Mouse (Mus musculus) limb, embryonic 13.5 days (tissue): ENCODE results near the gene Notch3. TPM values are rescaled to one million over a fixed set of nuclear protein-coding genes. Genes with fewer than 3 reads are reported as not detected.

Source experiments
- ATAC-seq: fragments of 200-750 bp; cut with Nextera tagmentation; 2 replicates; pipeline ENCODE4 v1.8.0; 2017; ENCODE audit warnings: low read depth, moderate number of reproducible peaks, moderate TSS enrichment; ENCODE audit not compliant: low FRiP score
- H3K27ac ChIP-seq: fragments of 300-500 bp; sonication (generic); 2 replicates; pipeline ENCODE4 v1.5.1; 2015; ENCODE audit warnings: inconsistent platforms, mild to moderate bottlenecking, moderate library complexity
- H3K27me3 ChIP-seq: fragments of 300-500 bp; sonication (generic); 2 replicates; pipeline ENCODE4 v1.6.1; 2015; ENCODE audit warnings: mild to moderate bottlenecking, inconsistent platforms
- H3K36me3 ChIP-seq: fragments of 300-500 bp; sonication (generic); 2 replicates; pipeline ENCODE4 v1.6.1; 2015; ENCODE audit warnings: inconsistent platforms, mild to moderate bottlenecking, moderate library complexity
- H3K4me1 ChIP-seq: fragments of 300-500 bp; sonication (generic); 2 replicates; pipeline ENCODE4 v1.6.1; 2015; ENCODE audit warnings: inconsistent platforms
- H3K4me2 ChIP-seq: fragments of 300-500 bp; sonication (generic); replicated peaks from 2 replicates; pipeline ENCODE4 v1.6.1; 2015; ENCODE audit warnings: inconsistent platforms, mild to moderate bottlenecking, moderate library complexity
- H3K4me3 ChIP-seq: fragments of 300-500 bp; sonication (generic); 2 replicates; pipeline ENCODE4 v1.5.1; 2015; ENCODE audit warnings: moderate library complexity, mild to moderate bottlenecking, inconsistent platforms
- H3K9ac ChIP-seq: fragments of 300-500 bp; sonication (generic); 2 replicates; pipeline ENCODE4 v1.6.1; 2015; ENCODE audit warnings: mild to moderate bottlenecking, inconsistent platforms
- H3K9me3 ChIP-seq: fragments of 300-500 bp; sonication (generic); 2 replicates; pipeline ENCODE4 v1.6.1; 2016; ENCODE audit warnings: inconsistent platforms
- WGBS: fragments of 180-500 bp; shearing (Covaris S2); methylation state at CpG from one replicate; pipeline ENCODE4 v1.1.7; 2015; 5-methylcytosine and 5-hydroxymethylcytosine counted together
- polyA plus RNA-seq: library from polyadenylated mRNA; unstranded; fragments of >200 nt; fragmentation: Nextera tagmentation; extraction: Ambion mirVana; gene quantifications from 2 replicates; pipeline ENCODE4 v1.2.1, GENCODE M21; 2015

Notch3 gene
- polyA plus RNA-seq, 1 experiment from 2014 or later: 16.9 TPM

DNA sequence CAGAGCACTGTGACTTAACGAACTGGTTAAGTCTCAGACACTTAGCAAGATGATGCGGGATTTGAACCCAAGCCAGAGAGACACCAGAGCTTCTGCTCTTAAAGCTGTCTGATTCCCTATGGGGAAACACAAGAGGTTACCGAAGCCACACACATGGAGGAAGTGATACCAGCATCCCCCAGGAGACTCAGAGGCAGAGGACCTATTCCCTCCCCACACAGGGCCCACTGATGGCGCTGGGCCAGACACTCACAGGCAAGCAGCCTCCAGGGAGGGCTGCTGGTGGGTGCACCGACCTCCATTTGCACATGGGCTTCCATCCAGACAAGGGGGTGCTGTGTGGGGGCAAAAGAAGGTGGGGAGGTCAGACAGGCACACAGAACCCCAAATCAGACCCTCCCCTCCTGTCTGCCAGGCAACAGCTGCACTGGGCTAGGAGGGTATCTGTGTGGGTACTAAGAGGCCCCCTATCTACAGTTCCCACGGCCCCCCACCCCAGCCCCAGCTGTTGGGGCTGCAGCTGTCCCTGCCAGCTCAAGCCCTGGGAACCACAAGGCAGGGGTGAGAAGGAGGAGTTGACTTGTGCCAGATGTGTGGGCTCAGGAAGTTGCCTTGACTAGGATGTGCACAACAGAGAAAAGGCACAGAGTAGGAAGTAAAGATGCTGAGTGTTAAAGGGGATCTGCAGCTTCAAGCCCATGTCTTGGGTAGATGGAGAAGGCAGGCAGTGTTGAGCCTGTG lies 2.6 kb downstream of the Notch3 start:
- Histone ChIP-seq H3K4me3 (no peak overlapping the region), H3K9ac (no peak overlapping the region; the same call in 1 of the 2 replicates), H3K4me2 (peak overlapping the region; percentile 34), H3K4me1 (peaks cover 50% of the 10 kb centered on the region), H3K36me3 (no peaks in the 10 kb centered on the region), H3K27ac (peak overlapping the region; percentile 10; the same call in 1 of the 2 replicates), H3K27me3 (no peaks in the 10 kb centered on the region), H3K9me3 (no peaks in the 10 kb centered on the region)
- WGBS: 60% methylated on average over 6 of the region's 6 CpGs
- ATAC-seq: no peak

DNA sequence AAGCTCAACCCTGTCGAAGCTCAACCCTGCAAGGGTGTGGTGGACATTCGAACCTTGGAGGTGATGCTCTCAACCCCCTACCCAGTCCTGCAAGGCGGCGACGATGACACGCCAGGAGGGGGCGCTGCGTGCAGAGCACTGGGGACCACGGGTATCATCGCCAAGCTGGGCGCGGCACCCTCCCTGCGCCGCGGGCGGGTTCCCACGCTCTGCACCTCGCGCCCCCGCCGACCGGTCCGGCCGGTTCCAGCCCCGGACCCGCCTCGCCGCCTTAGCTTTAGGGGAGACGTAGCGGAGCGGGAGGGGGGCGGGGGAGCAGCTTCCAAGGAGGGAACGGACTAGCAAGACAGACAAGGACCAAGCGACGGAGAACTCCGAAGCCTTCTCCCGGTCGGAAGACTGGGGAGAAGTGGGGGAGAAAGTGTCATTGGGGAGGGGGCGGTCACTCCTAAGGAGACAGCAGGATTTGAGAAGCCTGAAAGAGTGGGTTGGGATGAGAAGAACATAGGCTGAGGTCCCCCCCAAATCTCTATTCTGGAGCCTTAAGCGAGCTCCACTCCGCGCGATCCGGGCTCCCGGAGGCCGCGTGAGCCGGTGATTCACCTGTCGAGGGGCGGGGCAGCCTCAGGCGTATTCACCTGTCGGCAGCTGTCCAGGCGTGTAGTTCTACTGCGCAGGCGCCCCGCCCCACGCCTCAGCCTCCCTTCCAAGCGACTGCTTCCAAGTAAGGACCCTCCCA lies 4.4 kb downstream of the Notch3 start:
- Histone ChIP-seq H3K4me1 (peaks cover 47% of the 10 kb centered on the region), H3K36me3 (peaks cover 16% of the 10 kb centered on the region), H3K27ac (no peak overlapping the region), H3K9ac (peak overlapping the region; percentile 66), H3K4me2 (peak overlapping the region; percentile 91), H3K9me3 (no peaks in the 10 kb centered on the region), H3K27me3 (no peaks in the 10 kb centered on the region), H3K4me3 (peak overlapping the region; percentile 50)
- no peak for ATAC-seq
- 2% methylated on average over 57 of the region's 58 CpGs for WGBS

DNA sequence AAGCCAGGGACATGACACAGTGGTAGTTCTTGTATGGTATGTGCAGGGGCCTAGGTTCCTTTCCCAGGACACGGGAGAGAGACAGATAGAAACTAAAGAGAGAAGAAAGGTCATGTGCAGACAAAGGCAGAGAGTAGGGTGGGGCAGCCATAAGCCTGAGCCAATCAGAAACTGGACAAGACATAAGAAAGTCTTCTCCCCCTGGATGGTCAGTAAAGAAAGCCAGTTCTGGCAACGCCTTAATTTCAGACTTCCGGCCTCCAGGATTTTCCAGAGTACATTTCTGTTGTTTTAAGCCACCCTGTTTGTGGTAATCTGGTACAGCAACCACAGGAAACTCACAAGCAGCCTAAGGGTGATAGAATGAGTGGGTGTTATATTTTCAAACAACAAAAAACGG lies 5.8 kb downstream of the Notch3 start:
- Histone ChIP-seq H3K9ac (no peak overlapping the region), H3K27me3 (no peaks in the 10 kb centered on the region), H3K4me2 (no peak overlapping the region), H3K36me3 (peaks cover 26% of the 10 kb centered on the region), H3K27ac (no peak overlapping the region), H3K9me3 (no peaks in the 10 kb centered on the region), H3K4me1 (peaks cover 42% of the 10 kb centered on the region), H3K4me3 (no peak overlapping the region)
- no peak for ATAC-seq
- 81% methylated on average over 4 of the region's 4 CpGs for WGBS

DNA sequence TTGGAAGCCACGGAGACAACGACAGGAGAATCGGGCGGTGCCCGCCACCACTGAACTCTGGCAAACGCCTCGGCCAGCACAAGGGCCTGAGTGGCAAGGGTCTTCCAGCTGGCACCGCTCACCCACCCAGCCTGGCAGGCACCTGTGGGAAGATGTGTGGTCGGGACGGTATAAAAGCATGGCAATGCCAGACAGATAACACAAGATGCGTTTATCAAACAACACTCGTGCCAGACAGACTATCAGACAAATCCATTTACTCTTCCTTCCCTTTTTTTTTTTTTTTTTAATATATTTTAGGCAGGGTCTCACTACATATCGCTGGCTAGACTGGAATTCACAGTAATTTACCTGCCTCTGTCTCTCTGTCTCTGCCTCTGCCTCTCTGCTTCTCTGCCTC lies 7.8 kb downstream of the Notch3 start:
- WGBS: 93% methylated on average over 13 of the region's 13 CpGs
- Histone ChIP-seq H3K27ac (no peak overlapping the region), H3K9me3 (no peaks in the 10 kb centered on the region), H3K4me2 (no peak overlapping the region), H3K4me1 (peaks cover 24% of the 10 kb centered on the region), H3K36me3 (peaks cover 46% of the 10 kb centered on the region), H3K27me3 (no peaks in the 10 kb centered on the region), H3K9ac (no peak overlapping the region), H3K4me3 (no peak overlapping the region)
- ATAC-seq: no peak

DNA sequence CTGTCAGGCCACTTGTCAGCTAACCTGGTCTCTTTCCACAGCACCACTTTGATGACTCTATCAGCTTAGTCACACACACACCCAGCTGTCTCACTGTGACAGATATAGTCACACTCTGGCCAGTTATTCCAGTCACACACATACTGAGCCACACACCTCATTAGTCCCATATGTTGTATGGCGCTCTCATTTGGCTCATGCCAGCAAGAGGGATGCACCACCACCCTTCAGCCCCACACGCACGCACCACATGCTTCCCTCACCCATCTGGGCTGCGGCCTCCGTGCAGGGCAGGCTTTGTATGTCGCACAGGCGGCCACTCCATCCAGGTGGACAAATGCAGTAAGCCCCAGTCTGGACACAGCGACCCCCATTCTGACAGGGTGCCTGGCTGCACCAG lies 19.9 kb downstream of the Notch3 start:
- Histone ChIP-seq H3K36me3 (peaks cover 91% of the 10 kb centered on the region), H3K27ac (no peak overlapping the region), H3K4me2 (no peak overlapping the region), H3K9ac (no peak overlapping the region), H3K4me1 (no peaks in the 10 kb centered on the region), H3K9me3 (no peaks in the 10 kb centered on the region), H3K27me3 (no peaks in the 10 kb centered on the region), H3K4me3 (no peak overlapping the region)
- WGBS: 93% methylated on average over 8 of the region's 8 CpGs
- no peak for ATAC-seq

DNA sequence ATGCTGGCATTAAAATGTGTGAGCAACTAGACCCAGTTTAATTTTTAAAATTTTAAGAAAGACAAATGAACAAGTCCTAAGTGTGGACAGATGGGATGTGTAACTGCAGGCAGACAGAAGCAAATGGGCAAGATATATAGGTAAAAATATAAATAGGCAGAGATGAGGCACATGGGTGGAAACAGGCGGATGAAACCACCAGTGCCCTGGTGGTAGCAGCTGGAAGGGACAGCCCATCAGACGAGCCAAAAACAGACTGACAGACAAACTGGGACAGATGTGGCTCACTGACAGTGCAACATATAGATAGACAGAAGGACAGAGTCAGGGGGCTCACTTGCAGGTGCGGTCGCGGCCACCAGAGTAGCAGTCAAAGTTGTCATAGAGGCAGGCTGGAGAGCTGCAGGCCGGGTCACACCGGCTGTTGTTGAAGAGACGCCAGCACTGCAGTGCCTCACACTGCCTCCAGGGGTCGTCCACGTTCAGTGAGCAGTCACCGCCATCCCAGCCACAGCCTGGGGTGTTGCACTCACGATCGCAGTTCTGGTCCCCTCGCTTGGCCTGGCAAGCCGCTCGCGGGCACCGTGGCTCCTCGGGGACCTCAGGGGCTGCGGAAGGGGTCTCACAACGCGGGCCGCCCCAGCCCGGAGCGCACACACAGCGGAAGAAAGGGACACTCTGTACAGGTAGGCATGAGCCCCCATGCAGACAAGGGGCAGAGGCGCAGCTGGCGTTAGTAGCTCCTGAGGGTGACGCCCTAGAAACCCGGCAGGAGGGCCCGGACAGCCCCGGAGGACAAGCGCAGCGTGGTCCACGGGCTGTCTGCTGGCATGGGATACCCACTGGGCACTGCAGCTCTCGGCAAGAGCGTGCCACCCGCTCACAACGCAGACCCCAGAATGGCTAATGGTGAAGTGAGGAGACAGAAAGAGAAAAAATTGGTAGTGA lies 23.5 kb downstream of the Notch3 start:
- WGBS: 30% methylated on average over 39 of the region's 39 CpGs
- Histone ChIP-seq H3K36me3 (peaks cover 91% of the 10 kb centered on the region), H3K27ac (no peak overlapping the region), H3K9me3 (no peaks in the 10 kb centered on the region), H3K4me1 (no peaks in the 10 kb centered on the region), H3K27me3 (no peaks in the 10 kb centered on the region), H3K9ac (peak overlapping the region; percentile 25; the same call in 1 of the 2 replicates), H3K4me2 (peak overlapping the region; percentile 47), H3K4me3 (no peak overlapping the region)
- ATAC-seq: peak; percentile 60; the same call in 1 of the 2 replicates

DNA sequence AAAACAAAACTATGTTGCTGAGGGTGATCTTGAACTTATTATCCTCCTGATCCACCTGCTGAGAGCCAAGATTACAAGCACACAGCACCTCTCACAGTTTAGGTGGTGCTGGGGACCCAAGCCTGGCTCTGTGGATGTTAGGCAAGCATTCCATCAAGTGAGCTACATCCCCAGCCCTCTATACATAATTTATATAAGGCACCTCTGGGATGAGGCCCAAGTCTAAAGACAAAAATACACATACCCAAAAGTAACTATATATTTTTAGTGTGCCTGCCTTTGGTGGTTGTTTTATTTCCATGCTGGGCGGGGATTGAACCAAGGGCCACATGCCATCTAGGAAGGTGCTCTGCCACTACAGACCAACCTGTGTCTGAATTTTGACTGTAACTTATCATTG lies 24.4 kb downstream of the Notch3 start:
- H3K36me3 ChIP-seq: peaks cover 91% of the 10 kb centered on the region
- no peak for ATAC-seq
- 88% methylated on average over 1 of the region's 1 CpGs for WGBS
- no peak overlapping the region for H3K27ac ChIP-seq
- no peaks in the 10 kb centered on the region for H3K4me1 ChIP-seq
- no peak overlapping the region for H3K9ac ChIP-seq
- no peaks in the 10 kb centered on the region for H3K27me3 ChIP-seq
- H3K4me2 ChIP-seq: no peak overlapping the region
- H3K4me3 ChIP-seq: no peak overlapping the region
- H3K9me3 ChIP-seq: no peaks in the 10 kb centered on the region

DNA sequence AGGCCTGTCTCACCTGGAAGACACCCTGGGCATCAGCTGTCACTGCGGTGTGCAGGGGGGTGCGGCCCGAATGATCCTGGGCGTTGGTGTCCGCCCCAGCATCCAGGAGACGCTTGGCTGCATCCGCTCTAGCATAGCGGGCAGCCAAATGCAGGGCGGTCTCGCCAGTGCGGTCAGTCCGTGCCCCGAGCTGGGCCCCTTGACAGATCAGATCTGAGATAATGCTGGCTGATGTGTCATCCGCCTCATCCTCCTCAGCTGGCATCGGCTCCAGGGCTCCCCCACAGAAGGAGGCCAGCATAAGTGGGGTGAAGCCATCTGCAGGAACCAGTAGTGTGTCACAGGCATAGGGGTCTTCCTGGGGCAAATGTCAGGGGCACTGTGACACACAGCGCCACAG lies 33.3 kb downstream of the Notch3 start:
- Histone ChIP-seq H3K9ac (no peak overlapping the region), H3K36me3 (peaks cover 98% of the 10 kb centered on the region), H3K27me3 (no peaks in the 10 kb centered on the region), H3K4me3 (no peak overlapping the region), H3K9me3 (no peaks in the 10 kb centered on the region), H3K4me2 (no peak overlapping the region), H3K4me1 (no peaks in the 10 kb centered on the region), H3K27ac (no peak overlapping the region)
- WGBS: 96% methylated on average over 16 of the region's 16 CpGs
- no peak for ATAC-seq

DNA sequence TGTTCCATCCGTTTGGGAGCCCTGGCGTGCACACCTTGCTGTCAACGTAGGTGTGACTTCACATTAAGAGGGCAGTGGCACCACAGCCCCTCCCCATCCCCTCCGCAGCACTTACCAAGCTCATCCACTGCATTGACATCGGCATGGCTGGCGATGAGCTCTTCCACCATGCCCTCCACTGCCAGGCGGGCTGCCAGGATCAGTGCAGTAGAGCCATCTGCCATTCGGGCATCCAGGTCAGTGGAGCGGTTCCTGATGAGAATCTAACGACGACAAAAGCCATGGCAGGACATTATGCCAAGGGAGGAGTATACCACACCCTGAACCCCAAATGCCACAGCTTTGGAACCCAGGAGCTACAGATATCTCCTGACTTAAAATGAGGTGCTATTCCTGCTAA lies 34.6 kb downstream of the Notch3 start:
- Histone ChIP-seq H3K9ac (no peak overlapping the region), H3K4me2 (no peak overlapping the region), H3K4me1 (no peaks in the 10 kb centered on the region), H3K4me3 (no peak overlapping the region), H3K27ac (no peak overlapping the region), H3K27me3 (no peaks in the 10 kb centered on the region), H3K9me3 (no peaks in the 10 kb centered on the region), H3K36me3 (peaks cover 98% of the 10 kb centered on the region)
- ATAC-seq: no peak
- WGBS: 95% methylated on average over 11 of the region's 11 CpGs

DNA sequence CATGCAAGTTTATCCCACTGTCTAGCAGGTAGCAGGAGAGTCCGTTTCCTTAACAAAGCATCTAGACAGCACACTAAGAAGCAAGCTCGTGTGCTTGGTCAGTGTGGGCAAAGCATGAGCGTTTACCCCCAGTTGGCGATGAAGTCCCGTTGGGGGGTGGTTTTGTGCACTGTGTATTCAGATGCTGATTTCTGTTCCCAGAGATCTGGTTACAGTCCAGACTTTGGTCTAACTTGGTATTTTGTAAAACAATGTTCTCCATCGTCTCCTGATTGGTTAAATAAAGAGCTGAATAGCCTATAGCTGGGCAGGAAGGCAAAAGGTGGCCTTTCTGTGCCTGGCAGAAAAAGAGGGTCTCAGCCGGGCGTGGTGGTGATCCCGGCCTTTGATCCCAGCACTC lies 36.1 kb downstream of the Notch3 start:
- H3K4me3 ChIP-seq: no peak overlapping the region
- no peak overlapping the region for H3K9ac ChIP-seq
- no peaks in the 10 kb centered on the region for H3K9me3 ChIP-seq
- no peak overlapping the region for H3K4me2 ChIP-seq
- 91% methylated on average over 9 of the region's 9 CpGs for WGBS
- H3K36me3 ChIP-seq: peaks cover 97% of the 10 kb centered on the region
- no peaks in the 10 kb centered on the region for H3K4me1 ChIP-seq
- no peak overlapping the region for H3K27ac ChIP-seq
- no peak for ATAC-seq
- H3K27me3 ChIP-seq: no peaks in the 10 kb centered on the region

DNA sequence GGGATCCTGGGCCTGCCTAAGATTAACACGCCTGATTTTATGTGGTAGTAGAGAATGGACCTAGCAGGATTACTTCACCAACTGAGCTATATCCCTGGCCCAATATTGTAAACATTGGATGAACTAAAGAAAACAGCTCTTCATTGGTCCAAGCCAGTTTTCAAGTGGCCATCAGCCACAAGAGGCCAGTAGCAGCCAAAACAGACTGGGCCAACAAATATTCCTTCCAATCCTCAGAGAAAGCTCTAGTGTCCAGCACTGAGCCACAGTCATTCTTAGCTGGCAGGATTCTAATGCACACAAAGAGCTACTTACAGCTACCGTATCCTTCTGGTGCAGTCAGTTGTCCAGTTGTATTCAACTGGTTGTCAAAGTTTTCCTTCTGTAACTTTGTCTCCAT lies 39.5 kb downstream of the Notch3 start:
- ATAC-seq: no peak
- Histone ChIP-seq H3K9ac (no peak overlapping the region), H3K9me3 (no peaks in the 10 kb centered on the region), H3K4me1 (no peaks in the 10 kb centered on the region), H3K36me3 (peaks cover 93% of the 10 kb centered on the region), H3K27ac (no peak overlapping the region), H3K27me3 (no peaks in the 10 kb centered on the region), H3K4me3 (no peak overlapping the region), H3K4me2 (no peak overlapping the region)
- WGBS: 96% methylated on average over 2 of the region's 2 CpGs

DNA sequence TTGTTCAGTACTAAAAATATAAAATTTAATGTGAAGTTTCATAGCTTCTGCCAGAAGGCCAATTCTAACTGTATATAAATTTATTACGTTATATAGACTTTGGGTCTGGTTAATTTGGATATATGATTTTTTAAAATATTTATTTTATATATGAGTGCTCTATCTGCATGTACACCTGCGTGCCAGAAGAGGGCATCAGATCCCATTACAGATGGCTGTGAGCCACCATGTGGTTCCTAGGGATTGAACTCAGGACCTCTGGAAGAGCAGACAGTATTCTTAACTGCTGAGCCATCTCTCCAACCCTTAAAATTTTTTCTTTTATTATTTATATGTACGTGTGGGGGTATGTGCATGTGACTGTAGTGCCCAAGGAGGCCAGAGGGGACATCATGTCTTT lies 41.2 kb downstream of the Notch3 start:
- H3K4me2 ChIP-seq: no peak overlapping the region
- H3K4me1 ChIP-seq: no peaks in the 10 kb centered on the region
- no peak overlapping the region for H3K9ac ChIP-seq
- peaks cover 91% of the 10 kb centered on the region for H3K36me3 ChIP-seq
- no peak for ATAC-seq
- no peak overlapping the region for H3K27ac ChIP-seq
- H3K9me3 ChIP-seq: no peaks in the 10 kb centered on the region
- 88% methylated on average over 3 of the region's 3 CpGs for WGBS
- no peaks in the 10 kb centered on the region for H3K27me3 ChIP-seq
- H3K4me3 ChIP-seq: no peak overlapping the region
